Mouse (Mus musculus) liver, embryonic 12.5 days (tissue): Measurements from ENCODE around the gene Gm45716. TPM values are rescaled to one million over a fixed set of nuclear protein-coding genes. Genes with fewer than 3 reads are reported as not detected.

Experiments
- ATAC-seq: fragments of 200-750 bp; cut with Nextera tagmentation; 2 replicates; pipeline ENCODE4 v1.8.0; 2017; ENCODE audit warnings: moderate number of reproducible peaks, mild to moderate bottlenecking, moderate library complexity
- H3K27ac ChIP-seq: fragments of 300-500 bp; sonication (generic); 2 replicates; pipeline ENCODE4 v1.5.1; 2016; ENCODE audit warnings: mild to moderate bottlenecking
- H3K27me3 ChIP-seq: fragments of 300-500 bp; sonication (generic); replicated peaks from 2 replicates; pipeline ENCODE4 v1.6.1; 2016; ENCODE audit warnings: mild to moderate bottlenecking, moderate library complexity
- H3K36me3 ChIP-seq: fragments of 300-500 bp; sonication (generic); 2 replicates; pipeline ENCODE4 v1.6.1; 2016; ENCODE audit warnings: mild to moderate bottlenecking, moderate library complexity
- H3K4me1 ChIP-seq: fragments of 300-500 bp; sonication (generic); 2 replicates; pipeline ENCODE4 v1.6.1; 2016
- H3K4me2 ChIP-seq: fragments of 300-500 bp; sonication (generic); 2 replicates; pipeline ENCODE4 v1.6.1; 2016; ENCODE audit warnings: mild to moderate bottlenecking, moderate library complexity
- H3K4me3 ChIP-seq: fragments of 300-500 bp; sonication (generic); 2 replicates; pipeline ENCODE4 v1.5.1; 2016; ENCODE audit warnings: mild to moderate bottlenecking, moderate library complexity
- H3K9ac ChIP-seq: fragments of 300-500 bp; sonication (generic); 2 replicates; pipeline ENCODE4 v1.6.1; 2016; ENCODE audit warnings: mild to moderate bottlenecking, moderate library complexity
- H3K9me3 ChIP-seq: fragments of 300-500 bp; sonication (generic); replicated peaks from 2 replicates; pipeline ENCODE4 v1.6.1; 2016; ENCODE audit warnings: mild to moderate bottlenecking, moderate library complexity
- WGBS: fragments of 180-500 bp; shearing (Covaris S2); methylation state at CpG from one replicate; pipeline ENCODE4 v1.1.7; 2016; ENCODE audit not compliant: insufficient replicate concordance; 5-methylcytosine and 5-hydroxymethylcytosine counted together
- polyA plus RNA-seq: library from polyadenylated mRNA; unstranded; fragments of >200 nt; fragmentation: Nextera tagmentation; extraction: Ambion mirVana; gene quantifications from 2 replicates; pipeline ENCODE4 v1.2.1, GENCODE M21; 2016

The Gm45716 gene
- polyA plus RNA-seq, 1 experiment from 2014 or later, result 3.4 TPM

GRCm38 (mm10) chr11:90240652-90241330 lies 53.3 kb downstream of the Gm45716 start:
- no peak overlapping the region for H3K4me3 ChIP-seq
- H3K9me3 ChIP-seq, result no peaks in the 10 kb centered on the region
- 25% methylated on average over 6 of the region's 6 CpGs for WGBS
- ATAC-seq, result 0 out of 2 replicates have a peak, but pooled peaks have one; percentile 35
- no peak overlapping the region for H3K27ac ChIP-seq
- no peaks in the 10 kb centered on the region for H3K36me3 ChIP-seq
- no peak overlapping the region for H3K9ac ChIP-seq
- no peaks in the 10 kb centered on the region for H3K4me1 ChIP-seq
- no peak overlapping the region for H3K4me2 ChIP-seq
- no peaks in the 10 kb centered on the region for H3K27me3 ChIP-seq

GRCm38 (mm10) chr11:90241874-90242273 lies 54.4 kb downstream of the Gm45716 start:
- ATAC-seq, result no peak
- H3K36me3 ChIP-seq, result no peaks in the 10 kb centered on the region
- H3K4me1 ChIP-seq, result no peaks in the 10 kb centered on the region
- H3K4me3 ChIP-seq, result no peak overlapping the region
- no peaks in the 10 kb centered on the region for H3K27me3 ChIP-seq
- H3K9me3 ChIP-seq, result no peaks in the 10 kb centered on the region
- WGBS, result 34% methylated on average over 2 of the region's 2 CpGs
- H3K27ac ChIP-seq, result no peak overlapping the region
- no peak overlapping the region for H3K9ac ChIP-seq
- H3K4me2 ChIP-seq, result no peak overlapping the region

- H3K4me2 ChIP-seq, result no peak overlapping the region
- H3K36me3 ChIP-seq, result no peaks in the 10 kb centered on the region
- H3K9ac ChIP-seq, result no peak overlapping the region
- ATAC-seq, result no peak
- WGBS, result 92% methylated on average over 2 of the region's 2 CpGs
- H3K9me3 ChIP-seq, result no peaks in the 10 kb centered on the region
- H3K27me3 ChIP-seq, result no peaks in the 10 kb centered on the region
- H3K4me3 ChIP-seq, result no peak overlapping the region
- H3K4me1 ChIP-seq, result 0 out of 2 replicates have a peak, but pooled peaks cover 1% of the 10 kb centered on the region
- no peak overlapping the region for H3K27ac ChIP-seq
These were observed 55.8 kb downstream of the Gm45716 start for GRCm38 (mm10) chr11:90243300-90243699.

- Histone ChIP-seq H3K9me3 (no peaks in the 10 kb centered on the region), H3K4me2 (no peak overlapping the region), H3K9ac (no peak overlapping the region), H3K4me3 (no peak overlapping the region), H3K27me3 (no peaks in the 10 kb centered on the region), H3K4me1 (peaks cover 21% of the 10 kb centered on the region), H3K36me3 (no peaks in the 10 kb centered on the region), H3K27ac (no peak overlapping the region)
- 63% methylated on average over 6 of the region's 6 CpGs for WGBS
- no peak for ATAC-seq
These were observed 58.1 kb downstream of the Gm45716 start for GRCm38 (mm10) chr11:90245630-90246029.

- H3K9ac ChIP-seq, result no peak overlapping the region
- H3K4me2 ChIP-seq, result no peak overlapping the region
- no peak for ATAC-seq
- H3K9me3 ChIP-seq, result no peaks in the 10 kb centered on the region
- no peak overlapping the region for H3K4me3 ChIP-seq
- peaks cover 30% of the 10 kb centered on the region for H3K4me1 ChIP-seq
- no peaks in the 10 kb centered on the region for H3K36me3 ChIP-seq
- 70% methylated on average over 4 of the region's 4 CpGs for WGBS
- no peaks in the 10 kb centered on the region for H3K27me3 ChIP-seq
- H3K27ac ChIP-seq, result no peak overlapping the region
These were observed 59.2 kb downstream of the Gm45716 start for GRCm38 (mm10) chr11:90246676-90247075.

GRCm38 (mm10) chr11:90247793-90248192 lies 60.3 kb downstream of the Gm45716 start:
- H3K36me3 ChIP-seq, result no peaks in the 10 kb centered on the region
- H3K27me3 ChIP-seq, result no peaks in the 10 kb centered on the region
- WGBS, result 32% methylated on average over 4 of the region's 4 CpGs
- no peak overlapping the region for H3K27ac ChIP-seq
- H3K4me2 ChIP-seq, result no peak overlapping the region
- H3K9ac ChIP-seq, result no peak overlapping the region
- no peaks in the 10 kb centered on the region for H3K9me3 ChIP-seq
- no peak for ATAC-seq
- H3K4me1 ChIP-seq, result peaks cover 39% of the 10 kb centered on the region
- H3K4me3 ChIP-seq, result no peak overlapping the region

GRCm38 (mm10) chr11:90249025-90249650 lies 61.7 kb downstream of the Gm45716 start, which contains the start of gene Mmd:
Mmd (plus strand) TSS chr11:90249456.
- peak; percentile 99 for ATAC-seq
- H3K4me2 ChIP-seq, result peak within 1 kb of the TSS; percentile 92
- no peaks in the 10 kb centered on the region for H3K36me3 ChIP-seq
- no peaks in the 10 kb centered on the region for H3K9me3 ChIP-seq
- under 1% methylated on average over 47 of the region's 51 CpGs for WGBS
- peak within 1 kb of the TSS; percentile 82 for H3K4me3 ChIP-seq
- peaks cover 39% of the 10 kb centered on the region for H3K4me1 ChIP-seq
- H3K27ac ChIP-seq, result peak within 1 kb of the TSS; percentile 71
- H3K9ac ChIP-seq, result peak within 1 kb of the TSS; percentile 84
- H3K27me3 ChIP-seq, result no peaks in the 10 kb centered on the region

- WGBS, result 1% methylated on average over 22 of the region's 22 CpGs
- no peaks in the 10 kb centered on the region for H3K36me3 ChIP-seq
- peak overlapping the region; percentile 92 for H3K4me2 ChIP-seq
- no peak for ATAC-seq
- no peaks in the 10 kb centered on the region for H3K9me3 ChIP-seq
- H3K4me1 ChIP-seq, result peaks cover 39% of the 10 kb centered on the region
- peak overlapping the region; percentile 82 for H3K4me3 ChIP-seq
- H3K9ac ChIP-seq, result peak overlapping the region; percentile 84
- no peaks in the 10 kb centered on the region for H3K27me3 ChIP-seq
- peak overlapping the region; percentile 71 for H3K27ac ChIP-seq
These were observed 62.2 kb downstream of the Gm45716 start for GRCm38 (mm10) chr11:90249701-90250141.

GRCm38 (mm10) chr11:90250189-90250588 lies 62.7 kb downstream of the Gm45716 start:
- no peaks in the 10 kb centered on the region for H3K27me3 ChIP-seq
- peaks cover 39% of the 10 kb centered on the region for H3K4me1 ChIP-seq
- H3K36me3 ChIP-seq, result no peaks in the 10 kb centered on the region
- WGBS, result 3% methylated on average over 9 of the region's 9 CpGs
- peak overlapping the region; percentile 82 for H3K4me3 ChIP-seq
- no peaks in the 10 kb centered on the region for H3K9me3 ChIP-seq
- peak overlapping the region; percentile 84 for H3K9ac ChIP-seq
- ATAC-seq, result no peak
- 0 out of 2 replicates have a peak overlapping the region, but pooled peaks have one; percentile 71 for H3K27ac ChIP-seq
- peak overlapping the region; percentile 92 for H3K4me2 ChIP-seq

GRCm38 (mm10) chr11:90250730-90251129 lies 63.2 kb downstream of the Gm45716 start:
- Histone ChIP-seq H3K4me1 (peaks cover 44% of the 10 kb centered on the region), H3K27me3 (no peaks in the 10 kb centered on the region), H3K27ac (no peak overlapping the region), H3K9ac (peak overlapping the region; percentile 84; the same call in 1 of the 2 replicates), H3K4me3 (peak overlapping the region; percentile 82), H3K36me3 (no peaks in the 10 kb centered on the region), H3K9me3 (no peaks in the 10 kb centered on the region), H3K4me2 (peak overlapping the region; percentile 92)
- WGBS, result 31% methylated on average over 7 of the region's 7 CpGs
- ATAC-seq, result no peak

GRCm38 (mm10) chr11:90251923-90252322 lies 64.4 kb downstream of the Gm45716 start:
- Histone ChIP-seq H3K4me2 (peak overlapping the region; percentile 16; the same call in 1 of the 2 replicates), H3K27me3 (no peaks in the 10 kb centered on the region), H3K4me1 (peaks cover 51% of the 10 kb centered on the region), H3K4me3 (no peak overlapping the region), H3K9me3 (no peaks in the 10 kb centered on the region), H3K36me3 (no peaks in the 10 kb centered on the region), H3K9ac (no peak overlapping the region; the same call in 1 of the 2 replicates), H3K27ac (no peak overlapping the region)
- ATAC-seq, result no peak
- 17% methylated on average over 2 of the region's 2 CpGs for WGBS

- Histone ChIP-seq H3K27ac (no peak overlapping the region), H3K4me3 (no peak overlapping the region), H3K4me2 (no peak overlapping the region), H3K9me3 (no peaks in the 10 kb centered on the region), H3K9ac (no peak overlapping the region), H3K36me3 (no peaks in the 10 kb centered on the region; the same call in 1 of the 2 replicates), H3K4me1 (peaks cover 55% of the 10 kb centered on the region), H3K27me3 (no peaks in the 10 kb centered on the region)
- ATAC-seq, result no peak
- WGBS, result 72% methylated on average over 8 of the region's 8 CpGs
These were observed 64.9 kb downstream of the Gm45716 start for GRCm38 (mm10) chr11:90252366-90252765.
